8 mouse cellular contexts compared by ENCODE assay signal in genomic region chr7:45719180-45719579, GRCm38 (mm10). TPM values are rescaled to one million over a fixed set of nuclear protein-coding genes. Genes with fewer than 3 reads are reported as not detected.
DNase-seq lines count a peak whose midpoint lies in the region; ATAC-seq lines count a peak whose summit lies in the region.

No protein-coding gene starts in this region.

- H3K4me1 ChIP-seq in heart, embryonic 14.5 days (ENCODE audit: control insufficient read depth in 2 of 2, insufficient read depth in 2 of 2, low read length in 2 of 2), result peaks cover 17 to 41% of the 10 kb centered on the region in 2 experiments
- peaks cover 14% of the 10 kb centered on the region for H3K4me1 ChIP-seq in brown adipose tissue, adult 24 weeks (ENCODE audit: control insufficient read depth, insufficient read depth, insufficient read length, low read length)
- peaks cover 59% of the 10 kb centered on the region for H3K4me1 ChIP-seq in hindbrain, embryonic 13.5 days (replicated peaks)
- H3K4me1 ChIP-seq in midbrain, embryonic 13.5 days (replicated peaks), result peaks cover 48% of the 10 kb centered on the region

- peaks cover 52% of the 10 kb centered on the region for H3K36me3 ChIP-seq in heart, embryonic 14.5 days (ENCODE audit: control insufficient read depth, insufficient read depth, low read length)
- H3K36me3 ChIP-seq in hindbrain, embryonic 13.5 days, result peaks cover 50% of the 10 kb centered on the region
- peaks cover 51% of the 10 kb centered on the region for H3K36me3 ChIP-seq in midbrain, embryonic 13.5 days

- H3K9me3 ChIP-seq in heart, embryonic 14.5 days (ENCODE audit: control insufficient read depth, low read length), result no peaks in the 10 kb centered on the region
- no peaks in the 10 kb centered on the region for H3K9me3 ChIP-seq in hindbrain, embryonic 13.5 days
- H3K9me3 ChIP-seq in midbrain, embryonic 13.5 days, result no peaks in the 10 kb centered on the region

- H3K27ac ChIP-seq in heart, embryonic 14.5 days (replicated peaks in 1 of 2; ENCODE audit: control insufficient read depth in 1 of 2, insufficient read depth in 1 of 2, low read depth in 2 of 2, low read length in 2 of 2), result no peak overlapping the region
- no peak overlapping the region for H3K27ac ChIP-seq in brown adipose tissue, adult 24 weeks (replicated peaks; ENCODE audit: low read depth, low read length)
- H3K27ac ChIP-seq in hindbrain, embryonic 13.5 days, result no peak overlapping the region
- no peak overlapping the region for H3K27ac ChIP-seq in midbrain, embryonic 13.5 days

- no peaks in the 10 kb centered on the region for H3K27me3 ChIP-seq in heart, embryonic 14.5 days (ENCODE audit: control insufficient read depth, insufficient read depth, low read length)
- no peaks in the 10 kb centered on the region for H3K27me3 ChIP-seq in hindbrain, embryonic 13.5 days
- H3K27me3 ChIP-seq in midbrain, embryonic 13.5 days, result no peaks in the 10 kb centered on the region

- DNase-seq in heart, adult 18-20 months, result no peak
- DNase-seq in left cerebral cortex, adult 11 months (ENCODE audit: low spot score), result no peak
- no peak for DNase-seq in embryo, embryonic 10.5 days (ENCODE audit: low spot score)
- no peak for DNase-seq in adrenal gland, adult 2 months

- WGBS in heart, embryonic 14.5 days, result 84% methylated on average over 10 of the region's 10 CpGs
- 84% methylated on average over 10 of the region's 10 CpGs for WGBS in hindbrain, embryonic 13.5 days
- whole genome bisulfite sequencing in midbrain, embryonic 13.5 days, result 90% methylated on average over 10 of the region's 10 CpGs

- ATAC-seq in heart, embryonic 14.5 days (ENCODE audit: insufficient number of reproducible peaks, insufficient read depth, low FRiP score, low read depth), result no peak
- no peak for ATAC-seq in hindbrain, embryonic 13.5 days (ENCODE audit: low FRiP score)
- ATAC-seq in midbrain, embryonic 13.5 days, result no peak

- peak overlapping the region; percentile 86 for H3K4me2 ChIP-seq in heart, embryonic 14.5 days (ENCODE audit: low read length)
- H3K4me2 ChIP-seq in hindbrain, embryonic 13.5 days, result peak overlapping the region; percentile 88
- H3K4me2 ChIP-seq in midbrain, embryonic 13.5 days (replicated peaks), result peak overlapping the region; percentile 81

- H3K4me3 ChIP-seq in heart, embryonic 14.5 days (ENCODE audit: control insufficient read depth in 1 of 2, insufficient read depth in 1 of 2, low read depth in 1 of 2, low read length in 2 of 2), result peak overlapping the region; percentile 63 to 88
- H3K4me3 ChIP-seq in brown adipose tissue, adult 24 weeks (ENCODE audit: insufficient read depth, low read depth, low read length), result peak overlapping the region; percentile 85; the same call in 1 of the 2 replicates
- peak overlapping the region; percentile 86 for H3K4me3 ChIP-seq in hindbrain, embryonic 13.5 days
- peak overlapping the region; percentile 82 for H3K4me3 ChIP-seq in midbrain, embryonic 13.5 days (replicated peaks)

- peak overlapping the region; percentile 89 for H3K9ac ChIP-seq in heart, embryonic 14.5 days (ENCODE audit: low read length)
- H3K9ac ChIP-seq in hindbrain, embryonic 13.5 days, result peak overlapping the region; percentile 96
- peak overlapping the region; percentile 91 for H3K9ac ChIP-seq in midbrain, embryonic 13.5 days (replicated peaks)

RNA-seq across cellular contexts. Expression of gene Sphk2, which starts 1.4 kb away (rescaled TPM):
- polyA plus RNA-seq in heart, embryonic 14.5 days (2014; fragmentation: Nextera tagmentation; extraction: Ambion mirVana), result 11.9 and 12.5 TPM in 2 replicates
- 10 to 100 TPM; 18.4 to 20.2 TPM for total RNA-seq in heart, adult 18-20 months (2021)
- 9.2 and 9.9 TPM in 2 replicates for polyA plus RNA-seq in brown adipose tissue, adult 24 weeks (2012; ENCODE audit: insufficient read depth, insufficient read length, missing spikeins)
- 24.1 and 25.0 TPM in 2 replicates for polyA plus RNA-seq in hindbrain, embryonic 13.5 days (2015; fragmentation: Nextera tagmentation; extraction: Ambion mirVana)
- polyA plus RNA-seq in midbrain, embryonic 13.5 days (2015; fragmentation: Nextera tagmentation; extraction: Ambion mirVana), result 24.3 and 27.1 TPM in 2 replicates
- total RNA-seq in adrenal gland, adult 2 months (2021), result 10 to 100 TPM; 38.9 to 39.5 TPM
- 90.9 and 92.5 TPM in 2 replicates for polyA plus RNA-seq in adrenal gland, adult 2 months (2012; rRNA removed)

RNA-seq across cellular contexts. Expression of gene Fam83e, which starts 1.8 kb away (rescaled TPM):
- polyA plus RNA-seq in heart, embryonic 14.5 days (2014; fragmentation: Nextera tagmentation; extraction: Ambion mirVana), result 0.16 and 0.31 TPM in 2 replicates
- under 1 TPM; 0.30 to 0.62 TPM for total RNA-seq in heart, adult 18-20 months (2021)
- not detected in 2 replicates for polyA plus RNA-seq in brown adipose tissue, adult 24 weeks (2012; ENCODE audit: insufficient read depth, insufficient read length, missing spikeins)
- 0.48 and 0.83 TPM in 2 replicates for polyA plus RNA-seq in hindbrain, embryonic 13.5 days (2015; fragmentation: Nextera tagmentation; extraction: Ambion mirVana)
- 1.0 and 1.3 TPM in 2 replicates for polyA plus RNA-seq in midbrain, embryonic 13.5 days (2015; fragmentation: Nextera tagmentation; extraction: Ambion mirVana)
- total RNA-seq in adrenal gland, adult 2 months (2021), result under 1 TPM; 0.72 to 0.86 TPM
- polyA plus RNA-seq in adrenal gland, adult 2 months (2012; rRNA removed), result 0.86 and 2.0 TPM in 2 replicates

RNA-seq across cellular contexts. Expression of gene Rpl18, which starts 3.9 kb away (rescaled TPM):
- 666 and 743 TPM in 2 replicates for polyA plus RNA-seq in heart, embryonic 14.5 days (2014; fragmentation: Nextera tagmentation; extraction: Ambion mirVana)
- 100 to 1,000 TPM; 574 to 615 TPM for total RNA-seq in heart, adult 18-20 months (2021)
- polyA plus RNA-seq in brown adipose tissue, adult 24 weeks (2012; ENCODE audit: insufficient read depth, insufficient read length, missing spikeins), result 445 and 504 TPM in 2 replicates
- 626 and 633 TPM in 2 replicates for polyA plus RNA-seq in hindbrain, embryonic 13.5 days (2015; fragmentation: Nextera tagmentation; extraction: Ambion mirVana)
- 643 and 684 TPM in 2 replicates for polyA plus RNA-seq in midbrain, embryonic 13.5 days (2015; fragmentation: Nextera tagmentation; extraction: Ambion mirVana)
- 1,000 to 10,000 TPM in 1 of 2 experiments, 100 to 1,000 TPM in 1; 972 to 1,050 TPM for total RNA-seq in adrenal gland, adult 2 months (2021)
- polyA plus RNA-seq in adrenal gland, adult 2 months (2012; rRNA removed), result 1,143 and 1,258 TPM in 2 replicates

RNA-seq across cellular contexts. Expression of gene Spaca4, which starts 6.4 kb away (rescaled TPM):
- polyA plus RNA-seq in heart, embryonic 14.5 days (2014; fragmentation: Nextera tagmentation; extraction: Ambion mirVana), result not detected in 2 replicates
- not detected for total RNA-seq in heart, adult 18-20 months (2021)
- not detected in 2 replicates for polyA plus RNA-seq in brown adipose tissue, adult 24 weeks (2012; ENCODE audit: insufficient read depth, insufficient read length, missing spikeins)
- polyA plus RNA-seq in hindbrain, embryonic 13.5 days (2015; fragmentation: Nextera tagmentation; extraction: Ambion mirVana), result not detected in 2 replicates
- polyA plus RNA-seq in midbrain, embryonic 13.5 days (2015; fragmentation: Nextera tagmentation; extraction: Ambion mirVana), result not detected in 2 replicates
- not detected for total RNA-seq in adrenal gland, adult 2 months (2021)
- polyA plus RNA-seq in adrenal gland, adult 2 months (2012; rRNA removed), result not detected in 2 replicates

RNA-seq across cellular contexts. Expression of gene Dbp, which starts 14.3 kb away (rescaled TPM):
- polyA plus RNA-seq in heart, embryonic 14.5 days (2014; fragmentation: Nextera tagmentation; extraction: Ambion mirVana), result 4.5 and 7.3 TPM in 2 replicates
- total RNA-seq in heart, adult 18-20 months (2021), result 10 to 100 TPM; 12.1 to 15.0 TPM
- polyA plus RNA-seq in brown adipose tissue, adult 24 weeks (2012; ENCODE audit: insufficient read depth, insufficient read length, missing spikeins), result 23.3 and 31.5 TPM in 2 replicates
- 2.9 and 3.6 TPM in 2 replicates for polyA plus RNA-seq in hindbrain, embryonic 13.5 days (2015; fragmentation: Nextera tagmentation; extraction: Ambion mirVana)
- 3.4 and 4.0 TPM in 2 replicates for polyA plus RNA-seq in midbrain, embryonic 13.5 days (2015; fragmentation: Nextera tagmentation; extraction: Ambion mirVana)
- total RNA-seq in adrenal gland, adult 2 months (2021), result 100 to 1,000 TPM in 1 of 2 experiments, 10 to 100 TPM in 1; 54.3 to 225 TPM
- 569 and 796 TPM in 2 replicates for polyA plus RNA-seq in adrenal gland, adult 2 months (2012; rRNA removed)
